Mouse (Mus musculus) neural tube, embryonic 14.5 days (tissue): ENCODE results near the gene Gpr88. TPM values are rescaled to one million over a fixed set of nuclear protein-coding genes. Genes with fewer than 3 reads are reported as not detected.
"Not testable (repeated sequence)": the region's sequence is repeated elsewhere in the genome, so short reads cannot be mapped to it uniquely, and the experiment has no call there.

ENCODE experiments used
- ATAC-seq: fragments of 200-750 bp; cut with Nextera tagmentation; 2 replicates; pipeline ENCODE4 v1.8.0; 2017; ENCODE audit warnings: low read depth, mild to moderate bottlenecking, moderate TSS enrichment, moderate library complexity
- H3K27ac ChIP-seq: fragments of 300-500 bp; sonication (generic); 2 replicates; pipeline ENCODE4 v1.5.1; 2014; ENCODE audit warnings: low read depth, mild to moderate bottlenecking, control low read depth, low read length, moderate library complexity, mixed read lengths
- H3K27me3 ChIP-seq: fragments of 300-500 bp; sonication (generic); 2 replicates; pipeline ENCODE4 v1.6.1; 2014; ENCODE audit warnings: low read length; ENCODE audit not compliant: control insufficient read depth, insufficient read depth
- H3K36me3 ChIP-seq: fragments of 300-500 bp; sonication (generic); 2 replicates; pipeline ENCODE4 v1.6.1; 2014; ENCODE audit warnings: low read length, mixed read lengths; ENCODE audit not compliant: control insufficient read depth, insufficient read depth
- H3K4me1 ChIP-seq: fragments of 300-500 bp; sonication (generic); 2 replicates; pipeline ENCODE4 v1.6.1; 2014; ENCODE audit warnings: low read length; ENCODE audit not compliant: control insufficient read depth, insufficient read depth
- H3K4me2 ChIP-seq: fragments of 300-500 bp; sonication (generic); 2 replicates; pipeline ENCODE4 v1.6.1; 2014; ENCODE audit warnings: mild to moderate bottlenecking, low read depth, low read length, control low read depth
- H3K4me3 ChIP-seq: fragments of 300-500 bp; sonication (generic); 2 replicates; pipeline ENCODE4 v1.5.1; 2014; ENCODE audit warnings: low read depth, low read length, control low read depth, mixed read lengths
- H3K9ac ChIP-seq: fragments of 300-500 bp; sonication (generic); replicated peaks from 2 replicates; pipeline ENCODE4 v1.6.1; 2014; ENCODE audit warnings: low read depth, mild to moderate bottlenecking, control low read depth, low read length, mixed read lengths
- H3K9me3 ChIP-seq: fragments of 300-500 bp; sonication (generic); 2 replicates; pipeline ENCODE4 v1.6.1; 2016; ENCODE audit warnings: low read length; ENCODE audit not compliant: control insufficient read depth
- WGBS: fragments of 180-500 bp; shearing (Covaris S2); extraction: QIAGEN DNeasy Blood & Tissue Kit; methylation state at CpG from one replicate; pipeline ENCODE4 v1.1.7; 2014; 5-methylcytosine and 5-hydroxymethylcytosine counted together
- polyA plus RNA-seq: library from polyadenylated mRNA; unstranded; fragments of >200 nt; fragmentation: Nextera tagmentation; extraction: Ambion mirVana; gene quantifications from 2 replicates; pipeline ENCODE4 v1.2.1, GENCODE M21; 2014

Gene Gpr88
- polyA plus RNA-seq, 1 experiment from 2014 or later: 4.2 TPM

- H3K36me3 ChIP-seq: no peaks in the 10 kb centered on the region
- no peak overlapping the region for H3K4me3 ChIP-seq
- no peak overlapping the region for H3K9ac ChIP-seq
- H3K4me1 ChIP-seq: no peaks in the 10 kb centered on the region
- no peak for ATAC-seq
- no peaks in the 10 kb centered on the region for H3K27me3 ChIP-seq
- no peak overlapping the region for H3K4me2 ChIP-seq
- no peaks in the 10 kb centered on the region for H3K9me3 ChIP-seq
- H3K27ac ChIP-seq: no peak overlapping the region
- 69% methylated on average over 4 of the region's 4 CpGs for WGBS
Observed at GRCm38 (mm10) chr3:116229336-116229735, 24.0 kb downstream of the Gpr88 start.

GRCm38 (mm10) chr3:116228360-116229245 lies 24.7 kb downstream of the Gpr88 start:
- H3K27me3 ChIP-seq: no peaks in the 10 kb centered on the region
- no peaks in the 10 kb centered on the region for H3K36me3 ChIP-seq
- WGBS: 61% methylated on average over 11 of the region's 11 CpGs
- no peaks in the 10 kb centered on the region for H3K9me3 ChIP-seq
- no peaks in the 10 kb centered on the region for H3K4me1 ChIP-seq
- H3K4me2 ChIP-seq: no peak overlapping the region
- H3K9ac ChIP-seq: no peak overlapping the region
- H3K4me3 ChIP-seq: no peak overlapping the region
- ATAC-seq: no peak
- H3K27ac ChIP-seq: no peak overlapping the region

GRCm38 (mm10) chr3:116227383-116227782 lies 25.9 kb downstream of the Gpr88 start:
- ATAC-seq: no peak
- Histone ChIP-seq H3K4me3 (no peak overlapping the region), H3K27ac (no peak overlapping the region), H3K4me1 (peaks cover 1% of the 10 kb centered on the region; the same call in 1 of the 2 replicates), H3K9me3 (no peaks in the 10 kb centered on the region), H3K36me3 (no peaks in the 10 kb centered on the region), H3K4me2 (no peak overlapping the region), H3K27me3 (no peaks in the 10 kb centered on the region), H3K9ac (no peak overlapping the region)
- WGBS: 80% methylated on average over 5 of the region's 5 CpGs

GRCm38 (mm10) chr3:116226915-116227314 lies 26.4 kb downstream of the Gpr88 start:
- H3K4me3 ChIP-seq: no peak overlapping the region
- no peak overlapping the region for H3K9ac ChIP-seq
- no peak overlapping the region for H3K4me2 ChIP-seq
- H3K27ac ChIP-seq: no peak overlapping the region
- H3K9me3 ChIP-seq: no peaks in the 10 kb centered on the region
- 92% methylated on average over 6 of the region's 6 CpGs for WGBS
- no peaks in the 10 kb centered on the region for H3K36me3 ChIP-seq
- no peaks in the 10 kb centered on the region for H3K27me3 ChIP-seq
- ATAC-seq: no peak
- peaks cover 4% of the 10 kb centered on the region; the same call in 1 of the 2 replicates for H3K4me1 ChIP-seq

GRCm38 (mm10) chr3:116222511-116223243 lies 30.6 kb downstream of the Gpr88 start:
- Histone ChIP-seq H3K4me1 (peaks cover 4% of the 10 kb centered on the region; the same call in 1 of the 2 replicates), H3K36me3 (no peaks in the 10 kb centered on the region), H3K4me3 (peak overlapping the region; percentile 11; the same call in 1 of the 2 replicates), H3K27me3 (no peaks in the 10 kb centered on the region), H3K9ac (no peak overlapping the region; the same call in 1 of the 2 replicates), H3K9me3 (no peaks in the 10 kb centered on the region), H3K27ac (no peak overlapping the region), H3K4me2 (peak overlapping the region; percentile 27)
- peak; percentile 69; the same call in 1 of the 2 replicates for ATAC-seq
- 21% methylated on average over 17 of the region's 17 CpGs for WGBS

- 27% methylated on average over 3 of the region's 3 CpGs for WGBS
- no peak overlapping the region for H3K4me2 ChIP-seq
- H3K9ac ChIP-seq: no peak overlapping the region
- no peaks in the 10 kb centered on the region for H3K36me3 ChIP-seq
- peaks cover 4% of the 10 kb centered on the region; the same call in 1 of the 2 replicates for H3K4me1 ChIP-seq
- H3K9me3 ChIP-seq: no peaks in the 10 kb centered on the region
- H3K4me3 ChIP-seq: no peak overlapping the region
- no peak for ATAC-seq
- no peaks in the 10 kb centered on the region for H3K27me3 ChIP-seq
- no peak overlapping the region for H3K27ac ChIP-seq
Observed at GRCm38 (mm10) chr3:116221686-116222010, 31.7 kb downstream of the Gpr88 start.

GRCm38 (mm10) chr3:116220980-116221685 lies 32.2 kb downstream of the Gpr88 start:
- peaks cover 4% of the 10 kb centered on the region; the same call in 1 of the 2 replicates for H3K4me1 ChIP-seq
- no peaks in the 10 kb centered on the region for H3K36me3 ChIP-seq
- no peak for ATAC-seq
- H3K27ac ChIP-seq: no peak overlapping the region
- no peak overlapping the region for H3K9ac ChIP-seq
- H3K4me2 ChIP-seq: no peak overlapping the region
- 78% methylated on average over 6 of the region's 6 CpGs for WGBS
- H3K4me3 ChIP-seq: no peak overlapping the region
- H3K27me3 ChIP-seq: no peaks in the 10 kb centered on the region
- no peaks in the 10 kb centered on the region for H3K9me3 ChIP-seq

GRCm38 (mm10) chr3:116217398-116217797 lies 35.9 kb downstream of the Gpr88 start:
- not testable (repeated sequence) for H3K4me3 ChIP-seq, H3K27ac ChIP-seq, H3K27me3 ChIP-seq, H3K9me3 ChIP-seq, H3K4me1 ChIP-seq, H3K4me2 ChIP-seq, ATAC-seq, H3K36me3 ChIP-seq, H3K9ac ChIP-seq
- 57% methylated on average over 6 of the region's 6 CpGs for WGBS
